Mouse (Mus musculus) CD4-positive, CD25-positive, alpha-beta regulatory T cell, adult 4 months (primary cell): ENCODE measurements around the gene Mgrn1. TPM values are rescaled to one million over a fixed set of nuclear protein-coding genes. Genes with fewer than 3 reads are reported as not detected.

Source experiments
- ATAC-seq: one replicate; pipeline ENCODE4 v1.8.0; 2017
- polyA plus RNA-seq, 2 experiments: library from polyadenylated mRNA; unstranded; fragments of 100-300 nt; shearing (Covaris generic); gene quantifications; one replicate each; pipeline ENCODE4 v1.2.1; 2017

Gene Mgrn1
- polyA plus RNA-seq, 2 experiments from 2014 or later, result 35.2 to 58.5 TPM

DNA sequence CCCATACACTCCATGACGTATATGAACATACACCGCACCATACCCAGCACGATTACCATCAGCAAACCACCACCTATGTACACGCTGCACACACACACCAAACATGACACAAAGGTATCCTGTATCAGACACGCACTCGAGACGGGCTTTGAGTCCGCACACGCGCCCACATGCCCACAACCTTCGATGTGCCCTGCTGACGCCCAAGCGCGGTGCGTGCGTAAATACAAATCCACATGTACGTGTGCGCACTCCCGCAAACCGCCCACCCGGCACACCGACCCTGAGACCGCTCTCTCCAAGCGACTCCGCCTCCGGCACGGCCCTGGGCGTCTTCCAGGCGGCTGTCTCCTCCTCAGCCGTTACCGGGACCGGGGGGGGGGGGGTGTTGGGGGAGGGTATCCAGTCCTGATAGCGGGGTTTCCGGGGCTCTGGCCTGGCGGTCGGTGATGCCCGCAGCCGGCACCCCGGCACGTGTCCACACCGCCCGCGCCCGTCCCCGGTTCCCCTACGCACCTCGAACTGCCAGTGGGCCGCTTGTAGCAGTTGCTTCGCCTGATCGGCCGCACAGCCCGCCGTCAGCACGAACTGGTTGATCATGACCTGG is 6.8 kb upstream of the Mgrn1 start:
- peak; percentile 26 for ATAC-seq

GRCm38 (mm10) chr16:4879708-4880124 is 6.3 kb upstream of the Mgrn1 start:
- ATAC-seq, result peak; percentile 48

DNA sequence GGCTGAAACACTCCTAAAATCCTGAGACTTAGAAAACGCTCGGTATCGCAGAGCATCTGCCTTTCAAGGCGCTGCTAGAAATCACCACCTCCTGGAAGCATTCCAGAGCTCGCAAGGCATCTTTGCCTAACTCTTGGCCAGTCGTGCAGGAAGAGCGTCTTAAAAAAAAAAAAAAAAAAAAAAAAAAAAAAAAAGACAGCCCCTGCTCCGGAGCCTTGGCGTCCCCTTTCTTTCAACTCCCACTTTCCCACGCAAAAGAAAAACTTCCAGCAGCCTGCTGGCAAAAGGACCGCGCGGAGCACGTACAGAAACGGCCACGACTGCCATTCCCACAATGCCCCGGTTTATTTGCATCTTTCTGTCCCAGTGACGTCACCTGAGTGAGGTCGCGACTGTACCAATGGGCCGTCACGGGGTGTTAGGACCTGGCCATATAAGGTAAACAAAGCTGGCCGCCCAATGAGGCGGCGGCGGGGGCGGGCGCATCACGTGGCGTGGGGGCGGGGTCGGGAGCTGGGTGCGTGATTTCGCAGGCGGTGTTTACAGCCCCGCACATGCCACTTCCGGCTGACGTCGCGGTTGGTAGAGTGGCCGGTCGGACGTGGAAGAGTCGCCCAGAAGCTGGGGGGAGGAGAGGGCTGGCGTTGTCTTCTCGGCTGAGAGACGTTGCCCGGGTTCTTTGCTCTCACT is 5.8 kb upstream of the Mgrn1 start, which contains the start of gene Ubald1:
Ubald1 (minus strand) TSS at position 180 of the 690 bp plus-strand sequence.
- ATAC-seq, result peak; percentile 81

- no peak for ATAC-seq
Observed at GRCm38 (mm10) chr16:4881400-4882351, 4.4 kb upstream of the Mgrn1 start.

DNA sequence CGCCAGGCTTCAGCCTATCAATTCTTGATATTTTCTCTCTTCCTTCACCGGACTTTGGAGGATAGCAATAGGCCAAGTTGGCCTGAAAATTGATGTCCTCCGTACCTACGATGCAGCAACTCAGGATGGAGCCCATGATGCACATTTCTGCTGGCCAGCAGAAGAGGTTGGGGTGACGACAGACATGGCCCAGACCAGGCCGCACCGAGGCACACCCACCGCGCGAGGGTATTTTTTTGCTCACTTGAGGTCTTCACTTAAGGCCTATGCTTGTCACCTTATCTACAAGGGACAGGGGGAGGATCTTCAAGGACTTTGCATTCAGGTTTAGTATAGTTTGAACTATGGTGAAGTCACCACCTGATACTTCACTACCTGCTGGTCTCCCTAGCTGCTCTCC is 1.1 kb upstream of the Mgrn1 start:
- no peak for ATAC-seq

DNA sequence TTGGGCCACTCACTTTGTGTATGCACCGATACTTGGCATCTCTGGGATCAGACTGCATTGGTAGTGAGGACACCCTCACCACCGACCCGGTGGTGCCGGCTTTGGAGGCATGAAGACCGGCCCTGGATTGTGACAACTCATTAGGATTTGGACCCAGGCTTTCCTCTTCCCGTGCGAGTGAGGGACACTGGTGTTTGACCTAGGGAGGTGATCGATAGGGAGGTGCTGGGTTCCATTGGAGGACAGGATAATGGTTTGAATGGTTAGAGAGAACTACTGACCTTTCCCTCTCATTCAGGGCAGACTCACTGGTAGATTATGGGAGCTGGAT is 606 bp downstream of the Mgrn1 start:
- ATAC-seq, result no peak

DNA sequence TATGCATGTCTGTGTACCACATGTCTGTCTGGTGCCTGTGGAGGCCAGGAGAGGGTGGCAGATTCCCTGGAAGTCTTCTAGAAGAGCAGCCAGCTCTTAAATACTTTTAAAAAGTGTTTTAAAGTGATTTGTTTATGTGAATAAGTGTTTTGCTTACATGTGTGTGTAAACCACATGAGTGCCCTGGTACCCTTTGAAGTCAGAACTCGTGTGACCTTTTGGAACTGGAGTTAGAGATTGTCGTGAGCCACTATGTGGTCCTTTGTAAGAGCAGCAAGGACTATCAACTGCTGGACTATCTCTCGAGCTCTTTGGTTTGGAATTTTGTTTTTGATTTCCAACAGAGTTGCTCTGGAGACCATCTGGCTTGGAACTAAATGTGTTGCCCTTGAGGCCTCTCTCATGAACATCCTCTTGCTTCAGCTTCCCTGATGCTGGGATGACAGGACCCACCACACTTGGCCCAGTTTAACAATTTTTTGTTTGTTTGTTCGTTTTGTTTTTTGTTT is 4.2 kb downstream of the Mgrn1 start:
- no peak for ATAC-seq

DNA sequence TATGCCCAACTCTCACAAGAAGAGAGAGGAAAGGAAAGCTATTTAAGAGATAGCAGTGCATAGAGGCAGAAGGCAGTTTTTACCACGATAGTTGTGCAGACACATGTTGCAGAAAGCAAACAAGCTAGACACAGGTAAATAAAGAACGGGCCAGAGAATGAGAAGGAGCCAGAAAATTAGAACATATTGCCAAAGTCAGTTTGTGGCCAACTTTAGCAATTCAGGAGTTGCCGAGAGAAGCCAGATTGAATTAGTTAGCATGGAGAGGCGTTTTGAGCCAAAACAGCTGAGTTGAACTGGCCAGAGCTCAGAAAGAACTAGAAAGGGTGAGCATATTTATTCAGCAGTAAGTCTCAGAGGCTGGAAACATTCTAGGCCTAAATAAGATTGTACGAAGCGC is 6.1 kb downstream of the Mgrn1 start:
- ATAC-seq, result no peak

DNA sequence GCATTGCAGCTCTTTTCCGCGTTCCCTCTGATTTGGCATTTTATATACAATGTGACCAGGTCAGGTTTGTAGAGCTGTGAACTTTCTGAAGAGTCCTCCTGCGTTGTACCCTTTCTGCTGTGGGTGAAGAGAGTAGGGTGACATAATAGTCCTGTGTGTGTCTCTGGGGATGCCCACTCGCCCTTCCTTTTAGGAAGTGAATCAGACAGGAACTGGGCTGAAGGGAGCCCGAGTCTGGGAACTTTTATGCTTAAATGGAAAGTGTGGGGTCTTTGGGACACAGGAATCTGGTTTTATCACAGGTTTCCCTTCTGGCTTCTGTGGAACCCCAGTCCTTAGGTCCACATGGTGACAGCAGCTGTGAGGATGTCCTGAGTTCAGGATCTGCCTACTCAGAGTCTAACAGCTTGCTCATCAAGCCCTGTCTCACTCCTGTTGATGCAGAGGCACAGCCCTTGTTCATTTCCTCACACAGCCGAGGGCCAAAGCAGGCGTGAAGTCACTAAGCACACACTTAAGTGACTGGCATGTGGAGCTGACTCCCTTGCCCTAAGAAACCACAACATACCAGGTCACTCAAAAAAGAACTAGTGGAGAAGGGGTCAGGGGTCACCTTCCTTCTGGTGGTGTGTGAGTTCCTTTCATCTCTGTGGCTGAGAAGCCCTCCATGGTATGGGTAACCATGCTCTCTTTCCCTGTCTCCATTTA is 8.3 kb downstream of the Mgrn1 start:
- no peak for ATAC-seq

DNA sequence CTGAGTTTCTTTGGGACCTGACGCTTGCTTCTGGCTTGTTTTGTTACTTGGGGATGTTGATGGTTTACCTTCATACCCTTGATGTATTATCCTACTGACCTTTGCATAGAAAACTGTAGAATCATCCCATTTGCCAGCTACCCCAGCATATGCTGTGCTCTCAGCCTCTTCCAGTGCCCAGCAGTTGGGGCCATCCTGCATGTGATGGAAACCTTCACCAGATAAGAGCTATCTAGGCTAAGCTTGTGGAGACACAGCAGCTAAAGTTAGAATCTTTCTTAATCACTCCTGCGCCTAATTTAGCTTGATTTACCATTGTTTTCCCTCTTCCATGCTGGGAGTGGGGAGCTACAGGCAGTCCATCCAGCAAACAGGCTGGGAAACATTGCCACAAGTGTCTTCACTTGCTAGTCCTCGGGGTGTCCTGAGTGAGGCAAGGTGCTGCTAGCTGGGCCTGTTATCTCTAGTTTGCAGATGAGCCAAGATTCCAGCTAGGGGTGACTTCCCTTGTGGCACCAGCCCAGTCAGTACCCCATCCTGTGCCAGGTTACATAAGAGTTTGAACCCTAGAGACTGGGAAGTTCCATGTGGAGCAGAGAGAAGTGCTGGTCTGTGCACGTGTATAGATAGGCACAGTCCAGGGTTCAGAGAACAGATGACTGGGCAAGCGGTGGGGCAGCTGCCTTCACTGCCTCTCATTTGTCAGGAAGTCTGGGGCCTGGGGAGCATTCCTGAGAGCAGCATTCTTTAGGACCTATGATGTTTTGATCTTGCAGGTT is 10.4 kb downstream of the Mgrn1 start:
- ATAC-seq, result no peak

DNA sequence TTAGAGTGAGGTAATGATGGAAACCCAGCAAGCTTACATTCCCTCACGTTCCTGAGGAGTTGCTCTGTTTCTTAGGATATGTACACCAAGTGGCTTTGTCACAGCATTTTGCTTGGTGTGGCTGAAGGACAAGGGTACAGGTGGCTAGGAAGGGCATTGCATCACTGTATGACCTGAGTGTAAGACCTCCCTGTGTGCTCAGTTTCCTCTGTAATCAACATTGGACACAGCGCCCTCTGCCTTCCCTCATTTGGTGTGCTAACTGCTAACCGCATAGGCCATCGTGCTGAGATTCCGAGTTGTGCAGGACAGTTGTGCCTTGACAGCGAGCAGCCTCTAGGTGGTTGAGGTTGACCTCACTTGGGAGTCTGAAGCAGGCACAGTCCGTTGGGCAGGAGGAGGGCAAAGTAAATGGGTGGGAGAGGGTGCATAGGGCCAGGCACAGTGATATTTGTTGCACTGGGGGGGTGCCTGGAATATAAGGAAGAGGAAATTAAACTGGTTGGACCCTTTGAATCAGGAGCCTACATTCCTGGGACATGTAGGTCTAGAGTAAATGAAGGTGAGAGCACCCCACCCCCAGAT is 11.2 kb downstream of the Mgrn1 start:
- no peak for ATAC-seq

GRCm38 (mm10) chr16:4898881-4899280 is 12.8 kb downstream of the Mgrn1 start:
- ATAC-seq, result no peak

DNA sequence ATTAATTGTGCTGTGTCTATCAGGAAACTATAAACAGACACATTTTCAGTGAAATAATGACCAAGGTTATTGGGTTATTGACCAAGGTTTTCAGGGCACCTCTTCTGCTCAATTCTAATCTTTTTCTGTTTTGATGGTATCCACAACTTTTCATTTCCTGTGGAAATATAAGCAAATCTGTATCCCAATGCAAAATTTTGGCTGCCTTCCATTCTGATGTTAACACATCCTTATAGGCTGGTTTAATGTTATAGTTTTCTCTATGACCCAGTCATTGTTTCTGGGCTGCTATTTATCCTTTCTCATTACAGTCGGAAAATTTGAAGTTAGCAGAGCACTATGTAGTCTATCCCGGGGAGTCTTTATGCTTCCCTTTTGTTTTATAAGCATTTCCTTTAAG is 13.7 kb downstream of the Mgrn1 start:
- ATAC-seq, result no peak

DNA sequence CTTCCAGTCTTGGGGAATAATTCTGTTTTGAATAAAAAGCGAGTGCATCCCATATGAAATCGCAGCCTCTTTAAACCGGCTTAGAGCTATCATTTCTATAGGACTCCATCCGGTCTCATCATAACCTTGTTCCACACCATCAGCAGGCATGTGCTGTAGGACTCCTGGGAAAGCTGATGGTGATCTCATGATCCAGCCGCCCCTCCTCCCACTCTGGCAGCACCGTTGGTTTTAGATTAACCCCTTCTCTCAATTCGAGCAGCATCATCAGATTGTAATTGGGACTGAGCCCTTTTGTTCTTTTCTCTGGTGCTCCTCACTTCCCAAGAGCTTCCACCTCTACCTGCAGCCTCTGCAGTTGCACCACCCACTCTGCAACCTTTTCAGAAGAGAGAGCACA is 15.1 kb downstream of the Mgrn1 start:
- no peak for ATAC-seq

DNA sequence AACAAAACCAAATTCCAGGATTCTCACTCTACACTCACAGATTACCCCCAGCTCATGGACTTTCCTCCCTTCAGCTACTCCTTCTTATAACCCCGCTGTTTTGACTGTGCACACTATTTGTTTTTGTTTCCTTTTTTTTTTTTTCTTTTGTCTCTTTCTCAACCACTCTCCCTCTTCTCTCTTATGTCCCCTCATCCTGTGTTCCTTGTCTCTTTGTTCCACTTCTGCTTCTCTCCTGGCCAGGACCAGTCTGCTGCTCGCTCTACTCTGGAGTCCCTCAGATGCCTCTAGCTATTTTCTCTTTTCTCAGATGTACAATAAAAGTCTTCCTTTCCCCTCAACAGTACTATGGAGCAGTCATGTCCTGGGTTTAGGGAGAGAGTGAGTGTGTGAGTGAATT is 16.3 kb downstream of the Mgrn1 start:
- no peak for ATAC-seq

GRCm38 (mm10) chr16:4903491-4904102 is 17.5 kb downstream of the Mgrn1 start:
- ATAC-seq, result no peak

GRCm38 (mm10) chr16:4904878-4905277 is 18.8 kb downstream of the Mgrn1 start:
- ATAC-seq, result no peak

DNA sequence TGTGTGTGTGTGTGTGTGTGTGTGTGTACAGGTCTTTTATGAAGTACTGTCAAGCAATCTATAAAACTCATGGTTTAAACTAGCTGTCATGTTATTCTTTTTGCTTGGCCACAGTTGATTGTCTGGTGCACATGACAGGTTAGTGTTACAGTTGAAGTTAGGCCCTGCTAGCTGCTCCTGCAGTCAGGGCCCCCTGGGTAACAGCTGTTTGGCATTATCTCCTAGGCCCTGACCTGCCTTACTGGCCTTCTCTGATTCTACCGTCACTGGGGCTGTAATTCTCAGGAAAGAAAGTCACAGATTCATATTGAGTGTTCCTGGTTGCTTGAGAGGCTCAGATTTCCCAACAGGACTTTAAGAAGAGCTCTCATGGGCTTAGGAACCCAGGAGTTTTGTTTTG is 19.5 kb downstream of the Mgrn1 start:
- no peak for ATAC-seq

- ATAC-seq, result no peak
Observed at GRCm38 (mm10) chr16:4906559-4906958, 20.5 kb downstream of the Mgrn1 start.

DNA sequence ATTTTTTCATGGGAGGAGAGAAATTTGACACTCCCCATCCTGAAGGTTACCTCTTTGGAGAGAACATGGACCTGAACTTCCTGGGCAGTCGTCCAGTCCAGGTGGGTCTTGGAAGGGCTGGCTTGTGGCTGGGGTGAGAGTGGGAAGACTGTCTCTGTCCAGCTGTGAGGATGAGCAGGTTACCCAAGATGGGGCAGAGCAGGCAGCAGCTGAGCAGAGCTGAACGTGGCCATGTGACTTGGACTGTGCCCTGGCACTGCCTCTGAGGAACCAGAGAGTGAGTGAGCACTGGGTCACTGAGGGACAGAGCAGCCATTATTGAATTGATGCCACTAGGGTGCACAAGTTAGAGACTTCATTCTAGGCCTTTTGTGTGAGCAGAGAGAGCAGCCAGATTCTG is 21.3 kb downstream of the Mgrn1 start:
- no peak for ATAC-seq

GRCm38 (mm10) chr16:4907972-4908371 is 21.9 kb downstream of the Mgrn1 start:
- ATAC-seq, result peak; percentile 87
